Mouse (Mus musculus) spleen, postnatal 36 days (tissue): Measurements from ENCODE around the gene Chrna1.
A peak's percentile ranks its signal among the peaks of the same experiment; 100 is the strongest.
"Not testable (repeated sequence)": the region's sequence is repeated elsewhere in the genome, so short reads cannot be mapped to it uniquely, and the experiment has no call there.

ENCODE experiments used
- DNase-seq, 2 experiments: peaks; one replicate each; pipeline ENCODE4 v3.0.0; 2022; ENCODE audit warnings: low spot score in 2 of 2, mixed read lengths in 1 of 2

The Chrna1 gene

GRCm38 (mm10) chr2:73557956-73558355, 22.2 kb downstream of the Chrna1 start:
- DNase-seq: no peak

GRCm38 (mm10) chr2:73557061-73557460, 23.1 kb downstream of the Chrna1 start:
- DNase-seq: not testable (repeated sequence)

GRCm38 (mm10) chr2:73554389-73554788, 25.7 kb downstream of the Chrna1 start:
- peak in 1 of 2 experiments; percentile 25 for DNase-seq

- DNase-seq: no peak
Measured at GRCm38 (mm10) chr2:73552926-73553325, 27.2 kb downstream of the Chrna1 start.

- DNase-seq: peak in 1 of 2 experiments; percentile 30
Measured at GRCm38 (mm10) chr2:73550725-73551124, 29.4 kb downstream of the Chrna1 start.

GRCm38 (mm10) chr2:73548542-73548941, 31.6 kb downstream of the Chrna1 start:
- no peak for DNase-seq

GRCm38 (mm10) chr2:73547256-73547655, 32.9 kb downstream of the Chrna1 start:
- no peak for DNase-seq

GRCm38 (mm10) chr2:73545556-73545955, 34.6 kb downstream of the Chrna1 start:
- no peak for DNase-seq

GRCm38 (mm10) chr2:73540450-73541162, 39.5 kb downstream of the Chrna1 start:
- DNase-seq: peak; percentile 61 to 72

- DNase-seq: no peak
Measured at GRCm38 (mm10) chr2:73539697-73540096, 40.4 kb downstream of the Chrna1 start.

GRCm38 (mm10) chr2:73539141-73539540, 41.0 kb downstream of the Chrna1 start:
- DNase-seq: no peak

- DNase-seq: no peak
Measured at GRCm38 (mm10) chr2:73538590-73538989, 41.5 kb downstream of the Chrna1 start.

GRCm38 (mm10) chr2:73536091-73536783, 43.9 kb downstream of the Chrna1 start:
- no peak for DNase-seq

- no peak for DNase-seq
Measured at GRCm38 (mm10) chr2:73534720-73535119, 45.4 kb downstream of the Chrna1 start.

GRCm38 (mm10) chr2:73530487-73530886, 49.7 kb downstream of the Chrna1 start:
- no peak for DNase-seq

- DNase-seq: peak in 1 of 2 experiments; percentile 37
Measured at GRCm38 (mm10) chr2:73529356-73530330, 50.5 kb downstream of the Chrna1 start, which contains the start of gene Wipf1. Gene Wipf1, minus strand, starts transcription at chr2:73529734.

GRCm38 (mm10) chr2:73528516-73529355, 51.4 kb downstream of the Chrna1 start:
- no peak for DNase-seq

GRCm38 (mm10) chr2:73527956-73528355, 52.2 kb downstream of the Chrna1 start:
- DNase-seq: no peak

GRCm38 (mm10) chr2:73526691-73527090, 53.4 kb downstream of the Chrna1 start:
- DNase-seq: peak in 1 of 2 experiments; percentile 27

GRCm38 (mm10) chr2:73522891-73523290, 57.2 kb downstream of the Chrna1 start:
- DNase-seq: no peak

GRCm38 (mm10) chr2:73522336-73522735, 57.8 kb downstream of the Chrna1 start:
- DNase-seq: no peak
